Mouse (Mus musculus) midbrain, embryonic 14.5 days (tissue): Measurements from ENCODE around the gene Eif3c. TPM values are rescaled to one million over a fixed set of nuclear protein-coding genes. Genes with fewer than 3 reads are reported as not detected.
A peak's percentile ranks its signal among the peaks of the same experiment; 100 is the strongest.

Source experiments
- ATAC-seq: fragments of 200-750 bp; cut with Nextera tagmentation; 2 replicates; pipeline ENCODE4 v1.8.0; 2017; ENCODE audit warnings: moderate number of reproducible peaks, moderate library complexity; ENCODE audit not compliant: low FRiP score, low TSS enrichment
- DNase-seq: peaks from one replicate; pipeline ENCODE4 v3.0.0-alpha.2; 2015
- H3K27ac ChIP-seq: fragments of 300-500 bp; sonication (generic); replicated peaks from 2 replicates; pipeline ENCODE4 v1.5.1; 2014; ENCODE audit warnings: mild to moderate bottlenecking, low read depth, low read length, moderate library complexity
- H3K27me3 ChIP-seq: fragments of 300-500 bp; sonication (generic); 2 replicates; pipeline ENCODE4 v1.6.1; 2014; ENCODE audit warnings: low read length, control low read depth, mixed read lengths; ENCODE audit not compliant: control insufficient read depth, insufficient read depth
- H3K36me3 ChIP-seq: fragments of 300-500 bp; sonication (generic); 2 replicates; pipeline ENCODE4 v1.6.1; 2014; ENCODE audit warnings: low read length, control low read depth; ENCODE audit not compliant: control insufficient read depth, insufficient read depth
- H3K4me1 ChIP-seq: fragments of 300-500 bp; sonication (generic); 2 replicates; pipeline ENCODE4 v1.6.1; 2014; ENCODE audit warnings: mild to moderate bottlenecking, antibody characterized with exemption, low read length, control low read depth; ENCODE audit not compliant: control insufficient read depth, insufficient read depth
- H3K4me2 ChIP-seq: fragments of 300-500 bp; sonication (generic); 2 replicates; pipeline ENCODE4 v1.6.1; 2014; ENCODE audit warnings: mild to moderate bottlenecking, low read length, moderate library complexity
- H3K4me3 ChIP-seq: fragments of 300-500 bp; sonication (generic); replicated peaks from 2 replicates; pipeline ENCODE4 v1.5.1; 2014; ENCODE audit warnings: low read depth, low read length
- H3K9ac ChIP-seq: fragments of 300-500 bp; sonication (generic); replicated peaks from 2 replicates; pipeline ENCODE4 v1.6.1; 2014; ENCODE audit warnings: mild to moderate bottlenecking, low read length, moderate library complexity
- H3K9me3 ChIP-seq: fragments of 300-500 bp; sonication (generic); 2 replicates; pipeline ENCODE4 v1.6.1; 2016; ENCODE audit warnings: low read length, control low read depth, mixed read lengths; ENCODE audit not compliant: control insufficient read depth
- WGBS: fragments of 180-500 bp; shearing (Covaris S2); extraction: QIAGEN DNeasy Blood & Tissue Kit; methylation state at CpG from one replicate; pipeline ENCODE4 v1.1.7; 2014; 5-methylcytosine and 5-hydroxymethylcytosine counted together
- polyA plus RNA-seq: library from polyadenylated mRNA; unstranded; fragments of >200 nt; fragmentation: Nextera tagmentation; extraction: Ambion mirVana; gene quantifications from 2 replicates; pipeline ENCODE4 v1.2.1, GENCODE M21; 2014

Eif3c gene
- polyA plus RNA-seq, 1 experiment from 2014 or later = 174 TPM

DNA sequence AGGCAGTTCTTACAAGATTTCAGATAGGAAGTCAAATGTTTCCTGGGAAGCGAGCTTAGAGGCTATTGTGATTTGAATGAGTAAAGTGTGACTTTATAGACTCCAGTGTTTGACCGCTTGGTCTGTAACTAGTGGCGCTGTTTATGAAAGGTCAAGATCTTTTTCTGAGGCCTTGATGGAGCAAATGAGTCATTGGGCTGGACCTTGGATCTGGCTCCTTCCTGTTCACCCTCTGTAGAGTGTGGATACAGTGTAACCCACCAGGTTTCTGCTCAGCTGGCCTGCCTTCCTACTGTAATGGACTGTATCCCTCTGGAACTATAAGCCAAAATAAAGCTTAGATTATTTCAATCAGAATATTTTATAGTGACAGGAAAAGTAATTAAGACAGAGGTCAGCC lies 54.9 kb downstream of the Eif3c start:
- no peak for ATAC-seq
- WGBS = 81% methylated on average over 3 of the region's 3 CpGs
- Histone ChIP-seq H3K27me3 (no peaks in the 10 kb centered on the region), H3K27ac (no peak overlapping the region), H3K9ac (no peak overlapping the region), H3K4me1 (no peaks in the 10 kb centered on the region), H3K4me3 (no peak overlapping the region), H3K4me2 (no peak overlapping the region), H3K9me3 (no peaks in the 10 kb centered on the region), H3K36me3 (no peaks in the 10 kb centered on the region)
- no peak for DNase-seq

DNA sequence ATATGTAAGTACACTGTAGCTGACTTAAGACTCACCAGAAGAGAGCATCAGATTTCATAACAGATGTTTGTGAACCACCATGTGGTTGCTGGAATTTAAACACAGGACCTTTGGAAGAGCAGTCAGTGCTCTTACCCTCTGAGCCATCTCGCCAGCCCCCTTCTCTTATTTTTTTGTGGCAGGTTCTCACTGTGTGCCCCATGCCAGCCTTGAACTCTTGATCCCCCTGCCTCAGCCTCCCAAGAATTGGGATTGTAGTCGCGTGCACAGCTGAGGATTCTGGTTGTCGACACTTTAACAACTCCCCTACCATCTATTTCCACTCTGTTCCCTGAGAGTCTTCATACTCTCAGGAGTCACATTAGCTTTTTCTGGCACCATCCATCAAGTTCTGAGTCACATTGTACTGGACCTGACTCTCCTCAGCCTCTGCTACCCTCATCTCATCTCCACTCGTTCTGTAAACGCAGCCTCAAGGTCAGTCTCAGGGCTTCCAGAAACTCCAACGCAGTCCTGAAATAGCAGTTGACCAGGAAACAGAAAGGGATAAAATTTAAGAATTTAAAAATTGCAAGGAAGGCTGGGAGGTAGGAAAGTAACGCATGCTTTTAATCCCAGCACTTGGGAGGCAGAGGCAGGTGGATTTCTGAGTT lies 59.0 kb downstream of the Eif3c start:
- no peak overlapping the region for H3K4me3 ChIP-seq
- no peak for DNase-seq
- H3K27ac ChIP-seq = no peak overlapping the region
- no peak overlapping the region for H3K9ac ChIP-seq
- no peak for ATAC-seq
- WGBS = 89% methylated on average over 8 of the region's 8 CpGs
- no peaks in the 10 kb centered on the region for H3K9me3 ChIP-seq
- no peaks in the 10 kb centered on the region for H3K27me3 ChIP-seq
- H3K36me3 ChIP-seq = no peaks in the 10 kb centered on the region
- no peak overlapping the region for H3K4me2 ChIP-seq
- H3K4me1 ChIP-seq = peaks cover 4% of the 10 kb centered on the region; the same call in 1 of the 2 replicates

GRCm38 (mm10) chr7:126504913-126505312 lies 61.3 kb downstream of the Eif3c start:
- no peaks in the 10 kb centered on the region for H3K9me3 ChIP-seq
- no peak overlapping the region for H3K9ac ChIP-seq
- peaks cover 10% of the 10 kb centered on the region; the same call in 1 of the 2 replicates for H3K4me1 ChIP-seq
- H3K27me3 ChIP-seq = no peaks in the 10 kb centered on the region
- 88% methylated on average over 2 of the region's 2 CpGs for WGBS
- H3K27ac ChIP-seq = no peak overlapping the region
- no peak for DNase-seq
- peaks cover 13% of the 10 kb centered on the region for H3K36me3 ChIP-seq
- no peak for ATAC-seq
- H3K4me2 ChIP-seq = no peak overlapping the region
- H3K4me3 ChIP-seq = no peak overlapping the region

- H3K27me3 ChIP-seq = no peaks in the 10 kb centered on the region
- H3K9ac ChIP-seq = peak within 1 kb of the TSS; percentile 97
- peak within 1 kb of the TSS; percentile 97 for H3K27ac ChIP-seq
- ATAC-seq (peak; percentile 88), DNase-seq (peak; percentile 100)
- H3K4me1 ChIP-seq = peaks cover 10% of the 10 kb centered on the region; the same call in 1 of the 2 replicates
- H3K4me2 ChIP-seq = peak within 1 kb of the TSS; percentile 84
- H3K4me3 ChIP-seq = peak within 1 kb of the TSS; percentile 100
- no peaks in the 10 kb centered on the region for H3K9me3 ChIP-seq
- under 1% methylated on average over 72 of the region's 72 CpGs for WGBS
- H3K36me3 ChIP-seq = peaks cover 29% of the 10 kb centered on the region
Observed at GRCm38 (mm10) chr7:126503273-126503878, 62.8 kb downstream of the Eif3c start, which contains the start of gene Atxn2l. Gene Atxn2l (minus strand): TSS chr7:126503437.

- peak overlapping the region; percentile 84 for H3K4me2 ChIP-seq
- ATAC-seq (no peak; the same call in 1 of the 2 replicates), DNase-seq (no peak)
- peak overlapping the region; percentile 97 for H3K27ac ChIP-seq
- peak overlapping the region; percentile 97 for H3K9ac ChIP-seq
- peaks cover 10% of the 10 kb centered on the region; the same call in 1 of the 2 replicates for H3K4me1 ChIP-seq
- peak overlapping the region; percentile 100 for H3K4me3 ChIP-seq
- WGBS = 1% methylated on average over 40 of the region's 40 CpGs
- peaks cover 35% of the 10 kb centered on the region for H3K36me3 ChIP-seq
- H3K9me3 ChIP-seq = no peaks in the 10 kb centered on the region
- no peaks in the 10 kb centered on the region for H3K27me3 ChIP-seq
Observed at GRCm38 (mm10) chr7:126502751-126503150, 63.5 kb downstream of the Eif3c start.

- WGBS = under 1% methylated on average over 56 of the region's 57 CpGs
- H3K4me3 ChIP-seq = peak overlapping the region; percentile 100
- ATAC-seq = peak; percentile 91
- no peaks in the 10 kb centered on the region for H3K27me3 ChIP-seq
- peaks cover 41% of the 10 kb centered on the region for H3K36me3 ChIP-seq
- H3K9ac ChIP-seq = peak overlapping the region; percentile 97
- H3K4me1 ChIP-seq = peaks cover 10% of the 10 kb centered on the region; the same call in 1 of the 2 replicates
- peak overlapping the region; percentile 97 for H3K27ac ChIP-seq
- peak overlapping the region; percentile 84 for H3K4me2 ChIP-seq
- peak; percentile 97 for DNase-seq
- H3K9me3 ChIP-seq = no peaks in the 10 kb centered on the region
Observed at GRCm38 (mm10) chr7:126502023-126502741, 64.0 kb downstream of the Eif3c start.

DNA sequence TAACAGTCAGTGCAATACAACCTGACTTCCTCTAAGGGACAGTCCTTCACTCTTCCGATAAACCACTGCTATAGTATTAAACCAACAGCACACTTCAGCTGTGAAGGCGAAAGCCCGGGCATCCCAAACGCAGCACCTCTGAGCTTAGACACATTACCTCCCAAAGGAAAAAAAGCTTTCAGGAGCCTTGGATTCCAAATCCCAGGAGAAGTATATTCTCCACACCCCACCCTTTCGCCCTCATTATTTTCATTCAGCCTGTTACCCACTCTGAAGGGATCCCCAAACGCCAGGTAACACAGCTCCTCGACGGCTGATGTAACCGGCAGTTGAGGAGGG lies 64.6 kb downstream of the Eif3c start:
- ATAC-seq = no peak

GRCm38 (mm10) chr7:126499416-126499815 lies 66.8 kb downstream of the Eif3c start:
- ATAC-seq = no peak
- H3K4me2 ChIP-seq = no peak overlapping the region
- no peaks in the 10 kb centered on the region for H3K9me3 ChIP-seq
- H3K27ac ChIP-seq = no peak overlapping the region
- H3K36me3 ChIP-seq = peaks cover 68% of the 10 kb centered on the region
- no peaks in the 10 kb centered on the region for H3K27me3 ChIP-seq
- DNase-seq = no peak
- 95% methylated on average over 7 of the region's 7 CpGs for WGBS
- H3K9ac ChIP-seq = no peak overlapping the region
- peaks cover 10% of the 10 kb centered on the region; the same call in 1 of the 2 replicates for H3K4me1 ChIP-seq
- no peak overlapping the region for H3K4me3 ChIP-seq

More for the DNA sequence above, 64.6 kb downstream of the Eif3c start:
- Histone ChIP-seq H3K4me2 (peak overlapping the region; percentile 84), H3K4me3 (peak overlapping the region; percentile 100), H3K9ac (peak overlapping the region; percentile 97), H3K27me3 (no peaks in the 10 kb centered on the region), H3K36me3 (peaks cover 46% of the 10 kb centered on the region), H3K9me3 (no peaks in the 10 kb centered on the region), H3K27ac (peak overlapping the region; percentile 97), H3K4me1 (peaks cover 10% of the 10 kb centered on the region; the same call in 1 of the 2 replicates)
- no peak for DNase-seq
- WGBS = 4% methylated on average over 9 of the region's 9 CpGs
